Mouse (Mus musculus): ENCODE data around the gene Zfyve28.

Zfyve28 gene

DNA sequence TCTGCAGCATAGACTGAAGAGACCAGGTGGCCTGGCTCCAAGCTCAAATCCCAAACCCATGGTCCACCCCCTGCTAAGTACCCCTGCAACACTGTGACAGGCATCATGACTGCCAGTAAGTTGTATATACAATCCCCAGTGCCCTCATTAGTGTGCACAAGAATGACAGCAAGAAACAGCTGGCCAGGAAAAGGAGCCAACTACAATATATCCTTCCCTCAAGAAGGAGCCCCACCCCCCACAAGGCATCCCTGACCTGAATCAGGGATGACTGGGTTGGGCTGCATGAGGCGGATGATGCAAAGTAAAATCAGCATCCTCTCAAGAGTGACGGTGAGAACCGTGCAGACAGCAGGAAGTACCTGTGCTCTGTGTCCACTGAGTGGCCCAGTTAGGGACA is 38.2 kb downstream of the Zfyve28 start:
- no peak for DNase-seq (ENCODE audit: low spot score)

- no peak for DNase-seq (ENCODE audit: low spot score)
These were observed 39.1 kb downstream of the Zfyve28 start for GRCm38 (mm10) chr5:34249132-34249531.

- no peak for DNase-seq (ENCODE audit: low spot score)
These were observed 41.8 kb downstream of the Zfyve28 start for GRCm38 (mm10) chr5:34246443-34246842.

DNA sequence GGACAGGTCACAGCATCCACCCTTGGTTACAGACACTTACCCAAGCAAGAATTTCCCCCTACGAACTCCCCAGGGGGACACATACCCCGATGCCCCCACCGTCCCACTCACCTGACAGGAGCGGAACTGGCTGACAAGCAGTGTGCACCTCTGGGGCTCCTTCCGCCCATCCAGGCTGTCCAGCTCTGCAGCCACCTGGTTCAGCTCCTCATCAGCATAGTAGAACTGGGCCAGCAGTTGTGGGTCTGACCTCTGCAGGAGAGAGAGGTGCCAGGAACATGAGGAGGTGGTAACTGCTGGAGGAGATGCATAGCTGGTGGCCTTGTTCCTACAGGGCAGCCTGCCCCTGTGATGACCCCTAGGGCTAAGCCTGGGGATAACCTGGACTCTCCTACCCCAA is 45.2 kb downstream of the Zfyve28 start:
- DNase-seq (ENCODE audit: low spot score), result no peak

GRCm38 (mm10) chr5:34242224-34242963 is 45.9 kb downstream of the Zfyve28 start:
- peak; percentile 81 for DNase-seq (ENCODE audit: low spot score)

- no peak for DNase-seq (ENCODE audit: low spot score)
These were observed 49.8 kb downstream of the Zfyve28 start for GRCm38 (mm10) chr5:34238444-34238843.

- no peak for DNase-seq (ENCODE audit: low spot score)
These were observed 52.3 kb downstream of the Zfyve28 start for GRCm38 (mm10) chr5:34235898-34236420.

GRCm38 (mm10) chr5:34235056-34235455 is 53.2 kb downstream of the Zfyve28 start:
- no peak for DNase-seq (ENCODE audit: low spot score)

GRCm38 (mm10) chr5:34233221-34233515 is 55.1 kb downstream of the Zfyve28 start:
- no peak for DNase-seq (ENCODE audit: low spot score)

GRCm38 (mm10) chr5:34232481-34233220 is 55.6 kb downstream of the Zfyve28 start:
- no peak for DNase-seq (ENCODE audit: low spot score)

DNA sequence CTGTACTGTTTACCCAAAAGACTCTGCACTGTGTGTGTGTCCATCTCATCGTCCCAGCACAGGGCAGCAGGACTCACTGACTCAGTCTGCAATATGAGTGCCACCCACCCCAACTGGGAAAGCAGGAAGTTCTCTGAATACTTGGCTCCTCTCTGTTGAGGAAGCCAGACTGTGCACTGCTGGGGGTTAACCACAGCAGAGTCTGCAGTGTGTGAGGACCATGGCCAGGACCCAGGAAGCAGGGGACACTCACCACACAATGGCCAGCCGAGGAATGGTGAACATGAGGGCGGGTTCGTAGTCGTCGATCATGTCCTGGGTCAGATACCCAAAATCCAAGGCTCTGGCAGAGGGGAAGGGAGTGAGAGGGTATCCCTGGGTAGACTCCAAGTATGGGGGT is 56.3 kb downstream of the Zfyve28 start:
- no peak for DNase-seq (ENCODE audit: low spot score)

- DNase-seq (ENCODE audit: low spot score), result no peak
These were observed 57.4 kb downstream of the Zfyve28 start for GRCm38 (mm10) chr5:34230599-34231485.

- DNase-seq (ENCODE audit: low spot score), result no peak
These were observed 58.7 kb downstream of the Zfyve28 start for GRCm38 (mm10) chr5:34229503-34229902.

GRCm38 (mm10) chr5:34225516-34225915 is 62.7 kb downstream of the Zfyve28 start:
- DNase-seq (ENCODE audit: low spot score), result no peak

- DNase-seq (ENCODE audit: low spot score), result no peak
These were observed 63.7 kb downstream of the Zfyve28 start for GRCm38 (mm10) chr5:34224515-34224914.

DNA sequence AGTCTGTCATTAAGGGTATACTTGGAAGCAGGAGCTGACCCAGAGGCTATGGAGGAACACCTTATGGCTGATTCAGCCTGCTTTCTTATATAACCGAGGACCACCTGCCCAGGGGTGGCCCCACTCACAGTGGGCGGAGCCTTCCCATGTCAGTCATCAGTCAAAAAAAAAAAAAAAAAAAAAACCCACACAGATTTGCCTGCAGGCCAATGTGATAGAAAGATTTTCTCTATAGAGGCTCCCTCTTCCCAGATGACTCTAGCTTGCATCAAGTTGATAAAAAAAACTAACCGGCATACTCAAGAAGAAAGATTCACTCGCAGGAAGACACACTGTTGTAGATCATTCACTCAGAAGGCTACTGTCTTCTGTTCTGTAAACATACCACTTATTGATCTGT is 68.2 kb downstream of the Zfyve28 start:
- DNase-seq (ENCODE audit: low spot score), result no peak

- no peak for DNase-seq (ENCODE audit: low spot score)
These were observed 69.6 kb downstream of the Zfyve28 start for GRCm38 (mm10) chr5:34218672-34219071.

- no peak for DNase-seq (ENCODE audit: low spot score)
These were observed 70.5 kb downstream of the Zfyve28 start for GRCm38 (mm10) chr5:34217756-34218155.

- no peak for DNase-seq (ENCODE audit: low spot score)
These were observed 72.2 kb downstream of the Zfyve28 start for GRCm38 (mm10) chr5:34216025-34216424.

GRCm38 (mm10) chr5:34213659-34214058 is 74.6 kb downstream of the Zfyve28 start:
- no peak for DNase-seq (ENCODE audit: low spot score)

GRCm38 (mm10) chr5:34210279-34210678 is 78.0 kb downstream of the Zfyve28 start:
- DNase-seq (ENCODE audit: low spot score), result no peak

- no peak for DNase-seq (ENCODE audit: low spot score)
These were observed 80.7 kb downstream of the Zfyve28 start for GRCm38 (mm10) chr5:34207503-34207902.

All from left cerebral cortex, adult 11 months (tissue).